Mouse (Mus musculus): ENCODE results near the gene Sipa1l2.

Sipa1l2 gene

GRCm38 (mm10) chr8:125395032-125395431 is 174.6 kb downstream of the Sipa1l2 start:
- DNase-seq (ENCODE audit: low spot score) = no peak

GRCm38 (mm10) chr8:125391685-125392084 is 177.9 kb downstream of the Sipa1l2 start:
- no peak for DNase-seq (ENCODE audit: low spot score)

GRCm38 (mm10) chr8:125391271-125391670 is 178.3 kb downstream of the Sipa1l2 start:
- DNase-seq (ENCODE audit: low spot score) = no peak

- no peak for DNase-seq (ENCODE audit: low spot score)
Observed at GRCm38 (mm10) chr8:125390506-125390895, 179.1 kb downstream of the Sipa1l2 start.

GRCm38 (mm10) chr8:125389756-125390505 is 179.7 kb downstream of the Sipa1l2 start:
- DNase-seq (ENCODE audit: low spot score) = peak; percentile 16

- DNase-seq (ENCODE audit: low spot score) = peak; percentile 42
Observed at GRCm38 (mm10) chr8:125389280-125389679, 180.3 kb downstream of the Sipa1l2 start.

- no peak for DNase-seq (ENCODE audit: low spot score)
Observed at GRCm38 (mm10) chr8:125388404-125389180, 181.0 kb downstream of the Sipa1l2 start.

GRCm38 (mm10) chr8:125385519-125386150 is 184.0 kb downstream of the Sipa1l2 start:
- DNase-seq (ENCODE audit: low spot score) = peak; percentile 33

GRCm38 (mm10) chr8:125384551-125385183 is 184.9 kb downstream of the Sipa1l2 start:
- DNase-seq (ENCODE audit: low spot score) = no peak

- DNase-seq (ENCODE audit: low spot score) = no peak
Observed at GRCm38 (mm10) chr8:125381674-125382073, 187.9 kb downstream of the Sipa1l2 start.

- no peak for DNase-seq (ENCODE audit: low spot score)
Observed at GRCm38 (mm10) chr8:125379939-125380338, 189.7 kb downstream of the Sipa1l2 start.

GRCm38 (mm10) chr8:125379156-125379555 is 190.5 kb downstream of the Sipa1l2 start:
- DNase-seq (ENCODE audit: low spot score) = no peak

GRCm38 (mm10) chr8:125377704-125378103 is 191.9 kb downstream of the Sipa1l2 start:
- DNase-seq (ENCODE audit: low spot score) = no peak

- no peak for DNase-seq (ENCODE audit: low spot score)
Observed at GRCm38 (mm10) chr8:125376448-125376845, 193.2 kb downstream of the Sipa1l2 start.

- no peak for DNase-seq (ENCODE audit: low spot score)
Observed at GRCm38 (mm10) chr8:125375659-125376447, 193.8 kb downstream of the Sipa1l2 start.

- DNase-seq (ENCODE audit: low spot score) = no peak
Observed at GRCm38 (mm10) chr8:125372596-125372995, 197.0 kb downstream of the Sipa1l2 start.

- peak; percentile 64 for DNase-seq (ENCODE audit: low spot score)
Observed at GRCm38 (mm10) chr8:125369491-125370236, 199.9 kb downstream of the Sipa1l2 start.

GRCm38 (mm10) chr8:125368341-125369035 is 201.1 kb downstream of the Sipa1l2 start:
- DNase-seq (ENCODE audit: low spot score) = no peak
